Mouse (Mus musculus) kidney, postnatal 14 days (tissue): ENCODE measurements around the gene Spop.
A peak's percentile ranks its signal among the peaks of the same experiment; 100 is the strongest.

ENCODE experiments used
- DNase-seq: peaks from one replicate; pipeline ENCODE4 v3.0.0; 2022; ENCODE audit warnings: mixed read lengths

Spop gene

GRCm38 (mm10) chr11:95420880-95421435 is 7.1 kb downstream of the Spop start:
- DNase-seq, result no peak

- no peak for DNase-seq
Measured at GRCm38 (mm10) chr11:95423505-95423904, 9.6 kb downstream of the Spop start.

- DNase-seq, result no peak
Measured at GRCm38 (mm10) chr11:95431344-95431743, 17.5 kb downstream of the Spop start.

- DNase-seq, result peak; percentile 21
Measured at GRCm38 (mm10) chr11:95432194-95432593, 18.3 kb downstream of the Spop start.

GRCm38 (mm10) chr11:95445371-95445770 is 31.5 kb downstream of the Spop start:
- DNase-seq, result no peak

GRCm38 (mm10) chr11:95446580-95447305 is 32.9 kb downstream of the Spop start:
- DNase-seq, result no peak

- no peak for DNase-seq
Measured at GRCm38 (mm10) chr11:95448346-95448745, 34.5 kb downstream of the Spop start.

GRCm38 (mm10) chr11:95455331-95455730 is 41.5 kb downstream of the Spop start:
- DNase-seq, result no peak

- no peak for DNase-seq
Measured at GRCm38 (mm10) chr11:95460872-95461271, 47.0 kb downstream of the Spop start.

- DNase-seq, result no peak
Measured at GRCm38 (mm10) chr11:95462168-95462567, 48.3 kb downstream of the Spop start.

- no peak for DNase-seq
Measured at GRCm38 (mm10) chr11:95467731-95468130, 53.9 kb downstream of the Spop start.

- DNase-seq, result no peak
Measured at GRCm38 (mm10) chr11:95472942-95473341, 59.1 kb downstream of the Spop start.

- no peak for DNase-seq
Measured at GRCm38 (mm10) chr11:95473456-95473855, 59.6 kb downstream of the Spop start.

- no peak for DNase-seq
Measured at GRCm38 (mm10) chr11:95476323-95476722, 62.4 kb downstream of the Spop start.

- DNase-seq, result no peak
Measured at GRCm38 (mm10) chr11:95479458-95479857, 65.6 kb downstream of the Spop start.

- no peak for DNase-seq
Measured at GRCm38 (mm10) chr11:95480662-95481061, 66.8 kb downstream of the Spop start.

GRCm38 (mm10) chr11:95485634-95486033 is 71.8 kb downstream of the Spop start:
- no peak for DNase-seq

- DNase-seq, result no peak
Measured at GRCm38 (mm10) chr11:95487237-95487636, 73.4 kb downstream of the Spop start.

- DNase-seq, result peak; percentile 19
Measured at GRCm38 (mm10) chr11:95490104-95490503, 76.2 kb downstream of the Spop start.

GRCm38 (mm10) chr11:95492256-95492655 is 78.4 kb downstream of the Spop start:
- no peak for DNase-seq

GRCm38 (mm10) chr11:95493010-95493409 is 79.1 kb downstream of the Spop start:
- DNase-seq, result no peak

GRCm38 (mm10) chr11:95493950-95494349 is 80.1 kb downstream of the Spop start:
- DNase-seq, result no peak

- DNase-seq, result no peak
Measured at GRCm38 (mm10) chr11:95494374-95494773, 80.5 kb downstream of the Spop start.

- DNase-seq, result no peak
Measured at GRCm38 (mm10) chr11:95495883-95496282, 82.0 kb downstream of the Spop start.

GRCm38 (mm10) chr11:95497921-95498320 is 84.0 kb downstream of the Spop start:
- no peak for DNase-seq
